32 mouse cellular contexts compared by ENCODE assay signal in the genomic region with DNA sequence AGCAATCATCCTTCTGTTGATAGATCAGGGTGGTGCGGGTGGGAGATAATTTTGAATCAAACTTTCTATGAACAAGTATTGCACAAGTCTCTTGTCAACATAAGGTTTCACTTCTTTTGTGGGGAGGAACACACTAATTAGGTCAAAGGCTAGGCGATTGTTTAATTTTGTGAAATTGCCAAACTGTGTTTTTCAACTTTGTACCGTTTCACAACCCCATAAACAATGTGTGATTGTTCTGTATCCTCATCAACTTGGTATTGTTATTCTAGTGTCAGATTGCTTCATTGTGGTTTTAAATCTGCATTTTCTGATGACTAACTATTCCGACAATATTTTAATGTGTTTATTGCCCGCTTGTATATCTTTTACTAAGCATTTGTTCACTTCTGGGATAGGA. TPM values are rescaled to one million over a fixed set of nuclear protein-coding genes. Genes with fewer than 3 reads are reported as not detected.
DNase-seq lines count a peak whose midpoint lies in the region; ATAC-seq and TF ChIP-seq lines count a peak whose summit lies in the region.
"Had no signal": no experiment of that assay in that cellular context is flagged by ENCODE, and none has a peak within 500 bp of the region (broad histone marks: within the 10 kb centered on the region; RNA-seq: fewer than 3 reads in every experiment).

No protein-coding gene starts in this region.

- 72% methylated on average over 5 of the region's 5 CpGs for WGBS in liver, postnatal 0 days (ENCODE audit: insufficient replicate concordance)
- WGBS in liver, embryonic 12.5 days (ENCODE audit: insufficient replicate concordance), result 67% methylated on average over 5 of the region's 5 CpGs

- no peaks in the 10 kb centered on the region for H3K27me3 ChIP-seq in liver, postnatal 0 days (ENCODE audit: insufficient read depth, low read length)
- no peaks in the 10 kb centered on the region for H3K27me3 ChIP-seq in liver, embryonic 12.5 days (replicated peaks)
- H3K27me3 ChIP-seq: embryonic facial prominence, embryonic 12.5 days; hindbrain, embryonic 12.5 days; intestine, embryonic 15.5 days; midbrain, embryonic 13.5 days; stomach, embryonic 15.5 days had no signal

- H3K4me2 ChIP-seq in liver, postnatal 0 days (ENCODE audit: low read depth, low read length), result no peak overlapping the region
- no peak overlapping the region for H3K4me2 ChIP-seq in liver, embryonic 12.5 days
- H3K4me2 ChIP-seq: embryonic facial prominence, embryonic 12.5 days; forebrain, embryonic 12.5 days; heart, embryonic 11.5 days; hindbrain, embryonic 12.5 days; intestine, embryonic 15.5 days; liver, embryonic 11.5 days; midbrain, embryonic 13.5 days; stomach, embryonic 15.5 days had no signal

- no peak overlapping the region for H3K4me3 ChIP-seq in liver, postnatal 0 days (ENCODE audit: low read depth, low read length)
- no peak overlapping the region for H3K4me3 ChIP-seq in liver, embryonic 12.5 days
- H3K4me3 ChIP-seq: embryonic facial prominence, embryonic 12.5 days; forebrain, embryonic 12.5 days; hindbrain, embryonic 12.5 days; intestine, embryonic 15.5 days; midbrain, embryonic 13.5 days; stomach, embryonic 15.5 days had no signal

- ATAC-seq in liver, postnatal 0 days, result peak; percentile 62; the same call in 1 of the 2 replicates
- ATAC-seq in liver, embryonic 12.5 days, result no peak
- ATAC-seq in monocyte, adult 5-6 weeks (replicated peaks; ENCODE audit: insufficient number of reproducible peaks, low FRiP score, low TSS enrichment, poor library complexity, severe bottlenecking), result peak; percentile 67
- ATAC-seq: hindbrain, postnatal 0 days; intestine, embryonic 15.5 days; midbrain, embryonic 13.5 days had no signal

- DNase-seq in liver, postnatal 0 days, result no peak
- DNase-seq in adipocyte (ENCODE audit: low spot score), result peak; percentile 55
- DNase-seq in fibroblast of lung, adult 2 months (ENCODE audit: low read depth), result peak; percentile 49
- no peak for DNase-seq in embryo, embryonic 10 days (ENCODE audit: low spot score)
- DNase-seq in lung, postnatal 4 days, result no peak
- no peak for DNase-seq in layer of hippocampus, postnatal 25 days (ENCODE audit: extremely low spot score in 1 of 2, low spot score in 1 of 2)
- DNase-seq: adrenal gland, postnatal 14 days; cerebellum, adult 11 months; cerebellum, adult 9-10 months; cerebellum, postnatal 36 days; embryo, embryonic 11 days; gastrocnemius, postnatal 10 days; heart, postnatal 36 days; kidney, adult 2 months; lung, adult 18-20 months; lung, postnatal 10 days; right cerebral cortex, postnatal 25 days; thymus, postnatal 14 days had no signal

- no peak for TF ChIP-seq CTCF in liver, postnatal 0 days (IDR thresholded peaks at IDR 0.05; ENCODE audit: low read depth)

- no peak overlapping the region for H3K9ac ChIP-seq in liver, postnatal 0 days (replicated peaks)
- H3K9ac ChIP-seq in liver, embryonic 12.5 days, result no peak overlapping the region
- H3K9ac ChIP-seq: embryonic facial prominence, embryonic 12.5 days; forebrain, embryonic 12.5 days; hindbrain, embryonic 12.5 days; intestine, embryonic 15.5 days; midbrain, embryonic 13.5 days; stomach, embryonic 15.5 days had no signal

- TF ChIP-seq EP300 in liver, postnatal 0 days (IDR thresholded peaks at IDR 0.05; ENCODE audit: low read depth), result peak; percentile 26; the same call in 1 of the 2 replicates

- H3K9me3 ChIP-seq in liver, postnatal 0 days (ENCODE audit: low read length), result no peaks in the 10 kb centered on the region
- no peaks in the 10 kb centered on the region for H3K9me3 ChIP-seq in liver, embryonic 12.5 days (replicated peaks)
- H3K9me3 ChIP-seq: embryonic facial prominence, embryonic 12.5 days; forebrain, embryonic 12.5 days; hindbrain, embryonic 12.5 days; intestine, embryonic 15.5 days; midbrain, embryonic 13.5 days; stomach, embryonic 15.5 days had no signal

- H3K36me3 ChIP-seq in liver, postnatal 0 days (replicated peaks; ENCODE audit: insufficient read depth, low read length), result no peaks in the 10 kb centered on the region
- H3K36me3 ChIP-seq in liver, embryonic 12.5 days, result no peaks in the 10 kb centered on the region
- H3K36me3 ChIP-seq: embryonic facial prominence, embryonic 12.5 days; forebrain, embryonic 12.5 days; hindbrain, embryonic 12.5 days; intestine, embryonic 15.5 days; midbrain, embryonic 13.5 days; stomach, embryonic 15.5 days had no signal

- H3K4me1 ChIP-seq in liver, postnatal 0 days (ENCODE audit: insufficient read depth), result no peaks in the 10 kb centered on the region
- H3K4me1 ChIP-seq in liver, embryonic 12.5 days, result no peaks in the 10 kb centered on the region
- H3K4me1 ChIP-seq: embryonic facial prominence, embryonic 12.5 days; forebrain, embryonic 12.5 days; hindbrain, embryonic 12.5 days; intestine, embryonic 15.5 days; midbrain, embryonic 13.5 days; stomach, embryonic 15.5 days had no signal

- no peak overlapping the region for H3K27ac ChIP-seq in liver, postnatal 0 days (ENCODE audit: low read depth)
- H3K27ac ChIP-seq in liver, embryonic 12.5 days, result no peak overlapping the region
- H3K27ac ChIP-seq: embryonic facial prominence, embryonic 12.5 days; forebrain, embryonic 12.5 days; hindbrain, embryonic 12.5 days; hindbrain, postnatal 0 days; intestine, embryonic 15.5 days; kidney, postnatal 0 days; midbrain, embryonic 13.5 days; stomach, embryonic 15.5 days had no signal

RNA-seq across cellular contexts. Expression of a gene that starts 27.6 kb away (rescaled TPM):
- 0.82 and 0.86 TPM in 2 replicates for polyA plus RNA-seq in liver, postnatal 0 days (2015; fragmentation: Nextera tagmentation; extraction: Ambion mirVana)
- polyA plus RNA-seq in liver, embryonic 12.5 days (2016; fragmentation: Nextera tagmentation; extraction: Ambion mirVana), result 0.24 and 0.27 TPM in 2 replicates
- 66.2 to 140 TPM (median 84.0 TPM) in 3 replicates for total RNA-seq in monocyte, adult 5-6 weeks (2017)
- total RNA-seq in layer of hippocampus, postnatal 25 days (2021), result 1 to 10 TPM; 1.7 to 2.1 TPM

RNA-seq across cellular contexts. Expression of a gene that starts 43.3 kb away (rescaled TPM):
- polyA plus RNA-seq in liver, postnatal 0 days (2015; fragmentation: Nextera tagmentation; extraction: Ambion mirVana), result 2.4 and 2.5 TPM in 2 replicates
- polyA plus RNA-seq in liver, embryonic 12.5 days (2016; fragmentation: Nextera tagmentation; extraction: Ambion mirVana), result 1.4 and 1.8 TPM in 2 replicates
- total RNA-seq in monocyte, adult 5-6 weeks (2017), result 12.6 to 14.2 TPM (median 13.9 TPM) in 3 replicates
- 1 to 10 TPM; 1.6 to 2.0 TPM for total RNA-seq in layer of hippocampus, postnatal 25 days (2021)

RNA-seq across cellular contexts. Expression of a gene that starts 58.9 kb away (rescaled TPM):
- 0.76 and 0.95 TPM in 2 replicates for polyA plus RNA-seq in liver, postnatal 0 days (2015; fragmentation: Nextera tagmentation; extraction: Ambion mirVana)
- polyA plus RNA-seq in liver, embryonic 12.5 days (2016; fragmentation: Nextera tagmentation; extraction: Ambion mirVana), result 0.53 and 0.57 TPM in 2 replicates
- 0.32 TPM in 1 of 3 replicates, not detected in the others for total RNA-seq in monocyte, adult 5-6 weeks (2017)
- total RNA-seq in layer of hippocampus, postnatal 25 days (2021), result 1 to 10 TPM; 7.4 to 7.5 TPM
- total RNA-seq: megakaryocyte-erythroid progenitor cell, adult 5-6 weeks; neutrophil, adult 5-6 weeks had no signal

Comparison
In these comparisons a context has a peak if more than half of its experiments do, and no peak if none do; other contexts are left out.
1. DNase-seq: peak in adipocyte (single experiment) and fibroblast of lung, adult 2 months (single experiment); none in liver, postnatal 0 days (single experiment), embryo, embryonic 10 days (single experiment), lung, postnatal 4 days (0 of 2) and layer of hippocampus, postnatal 25 days (0 of 2).
2. RNA of a gene that starts 27.6 kb away (total RNA-seq): 66.2 to 140 TPM in monocyte, adult 5-6 weeks; 1.7 to 2.1 TPM in layer of hippocampus, postnatal 25 days; every median in the first group is over 10 times any median in the second.